Mouse (Mus musculus) hindbrain, embryonic 16.5 days (tissue): ENCODE results near the gene Umodl1. TPM values are rescaled to one million over a fixed set of nuclear protein-coding genes. Genes with fewer than 3 reads are reported as not detected.

Source experiments
- ATAC-seq: fragments of 200-750 bp; cut with Nextera tagmentation; 2 replicates; pipeline ENCODE4 v1.8.0; 2017; ENCODE audit warnings: moderate TSS enrichment, moderate library complexity
- H3K27ac ChIP-seq: fragments of 300-500 bp; sonication (generic); 2 replicates; pipeline ENCODE4 v1.5.1; 2014; ENCODE audit warnings: low read depth, mild to moderate bottlenecking, control low read depth, low read length, moderate library complexity
- H3K27me3 ChIP-seq: fragments of 300-500 bp; sonication (generic); replicated peaks from 2 replicates; pipeline ENCODE4 v1.6.1; 2014; ENCODE audit warnings: low read length; ENCODE audit not compliant: control insufficient read depth, insufficient read depth
- H3K36me3 ChIP-seq: fragments of 300-500 bp; sonication (generic); 2 replicates; pipeline ENCODE4 v1.6.1; 2014; ENCODE audit warnings: mild to moderate bottlenecking, low read length, moderate library complexity, mixed read lengths; ENCODE audit not compliant: control insufficient read depth, insufficient read depth
- H3K4me1 ChIP-seq: fragments of 300-500 bp; sonication (generic); 2 replicates; pipeline ENCODE4 v1.6.1; 2014; ENCODE audit warnings: low read depth, low read length; ENCODE audit not compliant: control insufficient read depth, insufficient read depth
- H3K4me2 ChIP-seq: fragments of 300-500 bp; sonication (generic); 2 replicates; pipeline ENCODE4 v1.6.1; 2014; ENCODE audit warnings: mild to moderate bottlenecking, low read length, control low read depth, moderate library complexity
- H3K4me3 ChIP-seq: fragments of 300-500 bp; sonication (generic); 2 replicates; pipeline ENCODE4 v1.5.1; 2014; ENCODE audit warnings: mild to moderate bottlenecking, low read length, control low read depth, moderate library complexity
- H3K9ac ChIP-seq: fragments of 300-500 bp; sonication (generic); 2 replicates; pipeline ENCODE4 v1.6.1; 2014; ENCODE audit warnings: low read depth, mild to moderate bottlenecking, control low read depth, low read length, moderate library complexity
- H3K9me3 ChIP-seq: fragments of 300-500 bp; sonication (generic); 2 replicates; pipeline ENCODE4 v1.6.1; 2014; ENCODE audit warnings: mild to moderate bottlenecking, low read length, moderate library complexity; ENCODE audit not compliant: control insufficient read depth
- WGBS: fragments of 180-500 bp; shearing (Covaris S2); extraction: QIAGEN DNeasy Blood & Tissue Kit; methylation state at CpG from one replicate; pipeline ENCODE4 v1.1.7; 2014; 5-methylcytosine and 5-hydroxymethylcytosine counted together
- polyA plus RNA-seq: library from polyadenylated mRNA; unstranded; fragments of >200 nt; fragmentation: Nextera tagmentation; extraction: Ambion mirVana; gene quantifications from 2 replicates; pipeline ENCODE4 v1.2.1, GENCODE M21; 2015

Umodl1 gene
- polyA plus RNA-seq, 1 experiment from 2014 or later: 0.03 TPM

- no peak for ATAC-seq
Observed at GRCm38 (mm10) chr17:30973332-30973731, 18.9 kb downstream of the Umodl1 start.

GRCm38 (mm10) chr17:30977290-30977689, 22.9 kb downstream of the Umodl1 start:
- H3K27me3 ChIP-seq: no peaks in the 10 kb centered on the region
- H3K4me1 ChIP-seq: no peaks in the 10 kb centered on the region
- 47% methylated on average over 2 of the region's 2 CpGs for WGBS
- H3K4me3 ChIP-seq: no peak overlapping the region
- no peaks in the 10 kb centered on the region for H3K36me3 ChIP-seq
- no peaks in the 10 kb centered on the region for H3K9me3 ChIP-seq
- H3K4me2 ChIP-seq: no peak overlapping the region
- H3K9ac ChIP-seq: no peak overlapping the region
- no peak for ATAC-seq
- H3K27ac ChIP-seq: no peak overlapping the region

More at GRCm38 (mm10) chr17:30973332-30973731, 18.9 kb downstream of the Umodl1 start:
- Histone ChIP-seq H3K27ac (no peak overlapping the region), H3K4me1 (peaks cover 3% of the 10 kb centered on the region; the same call in 1 of the 2 replicates), H3K9me3 (no peaks in the 10 kb centered on the region), H3K4me3 (no peak overlapping the region), H3K9ac (no peak overlapping the region), H3K36me3 (no peaks in the 10 kb centered on the region), H3K4me2 (no peak overlapping the region), H3K27me3 (no peaks in the 10 kb centered on the region)
- WGBS: 81% methylated on average over 5 of the region's 6 CpGs

GRCm38 (mm10) chr17:30978556-30978955, 24.1 kb downstream of the Umodl1 start:
- Histone ChIP-seq H3K4me3 (no peak overlapping the region), H3K4me1 (no peaks in the 10 kb centered on the region), H3K27me3 (no peaks in the 10 kb centered on the region), H3K36me3 (no peaks in the 10 kb centered on the region), H3K9ac (no peak overlapping the region), H3K9me3 (no peaks in the 10 kb centered on the region), H3K27ac (no peak overlapping the region), H3K4me2 (no peak overlapping the region)
- ATAC-seq: no peak
- 76% methylated on average over 10 of the region's 10 CpGs for WGBS

- Histone ChIP-seq H3K9ac (no peak overlapping the region), H3K4me2 (no peak overlapping the region), H3K4me3 (no peak overlapping the region), H3K9me3 (no peaks in the 10 kb centered on the region), H3K27me3 (no peaks in the 10 kb centered on the region), H3K4me1 (no peaks in the 10 kb centered on the region), H3K36me3 (no peaks in the 10 kb centered on the region), H3K27ac (no peak overlapping the region)
- no peak for ATAC-seq
- 68% methylated on average over 4 of the region's 4 CpGs for WGBS
Observed at GRCm38 (mm10) chr17:30983521-30983920, 29.1 kb downstream of the Umodl1 start.

GRCm38 (mm10) chr17:30990254-30990653, 35.8 kb downstream of the Umodl1 start:
- no peak overlapping the region for H3K27ac ChIP-seq
- no peaks in the 10 kb centered on the region; the same call in 1 of the 2 replicates for H3K27me3 ChIP-seq
- H3K4me2 ChIP-seq: no peak overlapping the region
- H3K4me3 ChIP-seq: no peak overlapping the region
- no peaks in the 10 kb centered on the region for H3K9me3 ChIP-seq
- ATAC-seq: no peak
- H3K4me1 ChIP-seq: no peaks in the 10 kb centered on the region
- 73% methylated on average over 10 of the region's 10 CpGs for WGBS
- no peaks in the 10 kb centered on the region for H3K36me3 ChIP-seq
- no peak overlapping the region for H3K9ac ChIP-seq

- H3K9ac ChIP-seq: no peak overlapping the region
- ATAC-seq: no peak
- no peak overlapping the region for H3K4me2 ChIP-seq
- no peaks in the 10 kb centered on the region for H3K36me3 ChIP-seq
- H3K4me3 ChIP-seq: no peak overlapping the region
- no peaks in the 10 kb centered on the region for H3K27me3 ChIP-seq
- H3K9me3 ChIP-seq: no peaks in the 10 kb centered on the region
- no peak overlapping the region for H3K27ac ChIP-seq
- no peaks in the 10 kb centered on the region for H3K4me1 ChIP-seq
- 76% methylated on average over 5 of the region's 5 CpGs for WGBS
Observed at GRCm38 (mm10) chr17:30996296-30996695, 41.9 kb downstream of the Umodl1 start.

GRCm38 (mm10) chr17:31000897-31001296, 46.5 kb downstream of the Umodl1 start:
- Histone ChIP-seq H3K27ac (no peak overlapping the region), H3K9me3 (no peaks in the 10 kb centered on the region), H3K4me3 (no peak overlapping the region), H3K9ac (no peak overlapping the region), H3K4me2 (no peak overlapping the region), H3K36me3 (no peaks in the 10 kb centered on the region), H3K4me1 (no peaks in the 10 kb centered on the region), H3K27me3 (no peaks in the 10 kb centered on the region)
- no peak for ATAC-seq
- 26% methylated on average over 5 of the region's 5 CpGs for WGBS

- WGBS: 89% methylated on average over 5 of the region's 5 CpGs
- no peaks in the 10 kb centered on the region for H3K36me3 ChIP-seq
- no peaks in the 10 kb centered on the region for H3K4me1 ChIP-seq
- no peak overlapping the region for H3K4me2 ChIP-seq
- H3K27ac ChIP-seq: no peak overlapping the region
- no peaks in the 10 kb centered on the region for H3K27me3 ChIP-seq
- no peak overlapping the region for H3K9ac ChIP-seq
- no peak for ATAC-seq
- H3K9me3 ChIP-seq: no peaks in the 10 kb centered on the region
- H3K4me3 ChIP-seq: no peak overlapping the region
Observed at GRCm38 (mm10) chr17:31002613-31003012, 48.2 kb downstream of the Umodl1 start.

- H3K4me3 ChIP-seq: no peak overlapping the region
- no peak for ATAC-seq
- WGBS: 88% methylated on average over 2 of the region's 2 CpGs
- no peaks in the 10 kb centered on the region for H3K36me3 ChIP-seq
- H3K9me3 ChIP-seq: no peaks in the 10 kb centered on the region
- no peaks in the 10 kb centered on the region for H3K27me3 ChIP-seq
- H3K4me1 ChIP-seq: no peaks in the 10 kb centered on the region
- H3K4me2 ChIP-seq: no peak overlapping the region
- no peak overlapping the region for H3K9ac ChIP-seq
- no peak overlapping the region for H3K27ac ChIP-seq
Observed at GRCm38 (mm10) chr17:31005284-31005683, 50.8 kb downstream of the Umodl1 start.

- Histone ChIP-seq H3K4me2 (no peak overlapping the region), H3K36me3 (no peaks in the 10 kb centered on the region), H3K4me1 (no peaks in the 10 kb centered on the region), H3K27me3 (no peaks in the 10 kb centered on the region), H3K4me3 (no peak overlapping the region), H3K27ac (no peak overlapping the region), H3K9me3 (no peaks in the 10 kb centered on the region), H3K9ac (no peak overlapping the region)
- no peak for ATAC-seq
- 87% methylated on average over 3 of the region's 3 CpGs for whole genome bisulfite sequencing
Observed at GRCm38 (mm10) chr17:31007357-31007756, 52.9 kb downstream of the Umodl1 start.
